Mouse (Mus musculus) heart, postnatal 10 days (tissue): ENCODE results near the gene Rpp30. TPM values are rescaled to one million over a fixed set of nuclear protein-coding genes. Genes with fewer than 3 reads are reported as not detected.
A peak's percentile ranks its signal among the peaks of the same experiment; 100 is the strongest.

Experiments
- DNase-seq, 2 experiments: peaks; one replicate each; pipeline ENCODE4 v3.0.0; 2021
- intact Hi-C: fragments of 180-260 bp; cut with DNase I; formaldehyde crosslinking; loops from one replicate; pipeline ENCODE4 v1.15.1; 2025
- total RNA-seq, 2 experiments: library from RNA; stranded (reverse); gene quantifications; 2 replicates each; pipeline ENCODE4 v1.2.3; 2021

Gene Rpp30
- total RNA-seq, 2 experiments from 2014 or later, result 12.3 to 17.0 TPM

DNA sequence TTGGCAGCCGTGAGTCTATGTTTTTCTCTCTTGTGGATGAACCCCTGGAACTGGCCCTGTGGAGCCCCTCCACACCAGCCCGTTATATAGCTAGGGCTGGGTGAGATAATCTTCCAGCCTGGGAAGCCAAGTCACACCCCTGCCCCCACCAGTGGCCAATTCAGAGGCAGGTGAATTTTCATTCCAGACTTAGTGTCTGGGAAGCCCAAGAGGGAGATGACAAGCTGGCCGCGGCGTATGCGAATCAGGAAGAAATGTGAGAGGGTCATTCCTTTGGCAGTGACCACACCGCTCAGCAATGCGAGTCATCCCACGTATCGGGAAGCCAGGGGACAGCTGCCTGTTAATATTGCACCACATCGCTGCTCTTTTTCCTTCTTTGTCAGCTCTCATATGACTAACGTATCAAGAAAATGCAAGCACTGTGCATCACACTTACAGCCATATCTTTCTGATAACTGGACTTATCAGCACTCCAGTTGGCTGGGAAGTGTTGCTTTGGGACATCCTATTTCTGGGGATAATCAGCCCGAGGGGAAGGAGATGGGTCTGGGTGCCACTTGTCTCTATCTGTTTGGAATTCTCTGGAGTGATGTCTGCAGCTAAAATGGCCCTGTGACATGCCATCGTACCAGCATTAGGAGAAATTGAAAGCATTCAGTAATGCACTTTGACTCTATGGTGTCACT is 36.4 kb downstream of the Rpp30 start, which contains the start of gene Ankrd1:
TSS of gene Ankrd1 (minus strand) at position 317 of the 689 bp plus-strand sequence.
- intact Hi-C loops, result no loop called here
- peak; percentile 71 to 76 for DNase-seq

DNA sequence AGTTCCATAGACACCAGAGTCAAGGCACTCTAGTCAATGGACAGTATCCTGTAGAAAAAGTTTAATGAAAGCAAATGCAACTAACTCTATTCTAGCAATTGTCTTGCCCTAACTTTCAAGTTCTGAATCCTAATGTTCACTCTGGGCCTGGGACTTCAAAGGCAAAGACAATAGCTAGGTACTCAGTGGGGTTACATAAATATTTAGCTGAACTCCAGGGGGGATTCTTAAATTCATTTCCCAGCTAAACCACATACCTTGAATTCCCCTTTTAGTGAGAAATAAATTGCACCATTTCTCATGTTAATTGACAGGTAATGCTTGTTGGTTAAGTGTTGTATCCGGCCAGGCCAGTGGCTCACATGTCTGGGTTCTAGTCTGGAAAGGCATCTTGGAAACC is 40.7 kb downstream of the Rpp30 start:
- DNase-seq, result no peak
- intact Hi-C loops, result no loop called here

GRCm38 (mm10) chr19:36128440-36128839 is 44.9 kb downstream of the Rpp30 start:
- no peak for DNase-seq
- intact Hi-C loops, result no loop called here

- DNase-seq, result peak in 1 of 2 experiments; percentile 59
- intact Hi-C loops, result no loop called here
Observed at GRCm38 (mm10) chr19:36129213-36129612, 45.7 kb downstream of the Rpp30 start.

GRCm38 (mm10) chr19:36129643-36130042 is 46.1 kb downstream of the Rpp30 start:
- DNase-seq, result peak in 1 of 2 experiments; percentile 56
- intact Hi-C loops, result no loop called here

DNA sequence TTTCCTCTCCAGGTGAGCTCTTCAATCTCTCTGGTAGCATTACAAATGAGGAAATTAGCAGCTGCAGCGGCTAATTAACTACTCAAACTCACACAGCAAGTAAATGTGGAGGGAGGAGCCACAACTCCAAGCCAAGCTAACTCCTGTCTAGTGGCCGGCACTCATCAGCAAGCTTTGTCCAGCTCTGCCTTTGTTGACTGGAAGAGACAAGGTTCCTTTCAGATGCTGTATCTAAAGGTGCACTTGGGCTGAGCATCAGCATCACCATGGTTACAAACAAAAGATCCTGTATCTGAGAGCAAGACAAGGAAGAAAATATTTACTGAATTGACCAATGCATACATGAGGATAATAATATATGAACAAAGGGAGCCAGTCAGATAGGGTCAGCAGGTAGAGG is 46.7 kb downstream of the Rpp30 start:
- no peak for DNase-seq
- intact Hi-C loops, result no loop called here

GRCm38 (mm10) chr19:36131990-36132389 is 48.5 kb downstream of the Rpp30 start:
- DNase-seq, result no peak
- intact Hi-C loops, result no loop called here

GRCm38 (mm10) chr19:36133064-36133463 is 49.5 kb downstream of the Rpp30 start:
- intact Hi-C loops, result no loop called here

DNA sequence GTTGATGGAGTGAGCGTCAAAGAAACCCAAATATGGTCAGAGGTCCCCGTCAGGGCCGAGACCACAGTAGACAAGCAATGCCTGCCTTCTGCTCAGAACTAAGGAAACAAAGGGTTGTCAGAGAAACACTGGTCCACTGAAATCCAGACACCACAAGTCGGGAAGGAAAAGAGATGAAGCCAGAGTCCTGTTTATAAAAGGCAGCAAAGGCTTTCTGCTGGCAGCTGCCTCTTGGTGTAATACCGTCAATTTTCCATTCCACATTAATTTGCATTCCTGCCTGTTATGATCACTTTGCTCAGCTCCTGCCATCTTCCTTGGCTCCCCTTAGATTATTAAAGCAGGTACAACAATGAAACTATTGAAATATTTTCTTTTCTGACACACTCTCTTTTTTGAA is 50.2 kb downstream of the Rpp30 start:
- no peak for DNase-seq
- intact Hi-C loops, result no loop called here

More at GRCm38 (mm10) chr19:36133064-36133463, 49.5 kb downstream of the Rpp30 start:
- no peak for DNase-seq

GRCm38 (mm10) chr19:36143571-36143970 is 60.1 kb downstream of the Rpp30 start:
- no peak for DNase-seq
- intact Hi-C loops, result no loop called here

DNA sequence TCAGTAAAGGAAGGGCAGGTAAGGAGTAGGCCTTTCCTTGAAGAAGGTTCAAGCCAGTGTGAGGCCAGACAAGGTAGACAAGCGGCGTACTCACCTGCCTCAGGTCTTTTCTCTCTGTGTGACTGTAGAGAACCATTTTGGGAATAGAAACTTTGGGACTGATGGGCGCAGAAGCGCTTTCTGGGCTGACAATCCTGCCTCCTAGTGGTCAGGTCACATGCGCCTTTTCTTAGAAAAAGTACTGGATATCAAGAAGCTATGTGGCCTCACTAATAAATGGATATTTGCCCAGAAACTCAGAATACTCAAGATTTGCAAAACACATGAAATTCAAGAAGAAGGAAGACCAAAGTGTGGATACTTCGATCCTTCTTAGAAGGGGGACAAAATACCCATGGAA is 65.1 kb downstream of the Rpp30 start:
- no peak for DNase-seq
- intact Hi-C loops, result no loop called here

- no peak for DNase-seq
Observed at GRCm38 (mm10) chr19:36150241-36151007, 66.9 kb downstream of the Rpp30 start.

More at GRCm38 (mm10) chr19:36150241-36151007, 66.9 kb downstream of the Rpp30 start:
- intact Hi-C loops, result no loop called here

Other genes with a start within 250 kb of the Rpp30 start
- gene Htr7, start 26.2 kb upstream of the Rpp30 start, total RNA-seq, result under 1 TPM; 0.50 to 0.52 TPM
- gene Ankrd1, start 36.4 kb downstream of the Rpp30 start, total RNA-seq, result 100 to 1,000 TPM; 314 to 518 TPM